Mouse (Mus musculus): ENCODE results near the gene Mrpl27. TPM values are rescaled to one million over a fixed set of nuclear protein-coding genes. Genes with fewer than 3 reads are reported as not detected.
"Not testable (repeated sequence)": the region's sequence is repeated elsewhere in the genome, so short reads cannot be mapped to it uniquely, and the experiment has no call there.

The Mrpl27 gene
- polyA plus RNA-seq, 1 experiment from 2014 or later = 134 TPM

- not testable (repeated sequence) for H3K27me3 ChIP-seq (ENCODE audit: control insufficient read depth, insufficient read depth, low read depth, low read length); H3K4me2 ChIP-seq (ENCODE audit: low read length)
- WGBS = 98% methylated on average over 5 of the region's 7 CpGs
Measured at GRCm38 (mm10) chr11:94651241-94651640, 2.3 kb upstream of the Mrpl27 start.

GRCm38 (mm10) chr11:94652973-94653372 lies 594 bp upstream of the Mrpl27 start:
- Histone ChIP-seq H3K36me3 (ENCODE audit: control insufficient read depth, insufficient read depth, low read length) (0 out of 2 replicates have a peak, but pooled peaks cover 2% of the 10 kb centered on the region), H3K4me2 (ENCODE audit: low read length) (peak overlapping the region; percentile 83), H3K27ac (ENCODE audit: low read length) (no peak overlapping the region), H3K9ac (ENCODE audit: low read depth, low read length) (no peak overlapping the region), H3K4me3 (ENCODE audit: low read depth, low read length) (peak overlapping the region; percentile 52; the same call in 1 of the 2 replicates), H3K27me3 (ENCODE audit: control insufficient read depth, insufficient read depth, low read depth, low read length) (no peaks in the 10 kb centered on the region), H3K9me3 (replicated peaks; ENCODE audit: control insufficient read depth, low read length, poor library complexity, severe bottlenecking) (no peaks in the 10 kb centered on the region), H3K4me1 (ENCODE audit: control insufficient read depth, insufficient read depth, low read length) (peaks cover 13% of the 10 kb centered on the region)
- WGBS = 50% methylated on average over 8 of the region's 8 CpGs
- ATAC-seq = no peak

More at GRCm38 (mm10) chr11:94651241-94651640, 2.3 kb upstream of the Mrpl27 start:
- ATAC-seq; H3K27ac ChIP-seq (ENCODE audit: low read length); H3K9ac ChIP-seq (ENCODE audit: low read depth, low read length); H3K9me3 ChIP-seq (replicated peaks; ENCODE audit: control insufficient read depth, low read length, poor library complexity, severe bottlenecking); H3K4me3 ChIP-seq (ENCODE audit: low read depth, low read length): not testable (repeated sequence)
- Histone ChIP-seq H3K4me1 (ENCODE audit: control insufficient read depth, insufficient read depth, low read length) (peaks cover 13% of the 10 kb centered on the region), H3K36me3 (ENCODE audit: control insufficient read depth, insufficient read depth, low read length) (peaks cover 10% of the 10 kb centered on the region; the same call in 1 of the 2 replicates)

- Histone ChIP-seq H3K4me1 (ENCODE audit: control insufficient read depth, insufficient read depth, low read length) (no peaks in the 10 kb centered on the region), H3K4me2 (ENCODE audit: low read length) (no peak overlapping the region), H3K36me3 (ENCODE audit: control insufficient read depth, insufficient read depth, low read length) (peaks cover 21% of the 10 kb centered on the region), H3K9me3 (replicated peaks; ENCODE audit: control insufficient read depth, low read length, poor library complexity, severe bottlenecking) (no peaks in the 10 kb centered on the region), H3K4me3 (ENCODE audit: low read depth, low read length) (no peak overlapping the region), H3K9ac (ENCODE audit: low read depth, low read length) (no peak overlapping the region), H3K27me3 (ENCODE audit: control insufficient read depth, insufficient read depth, low read depth, low read length) (no peaks in the 10 kb centered on the region), H3K27ac (ENCODE audit: low read length) (no peak overlapping the region)
- 66% methylated on average over 1 of the region's 1 CpGs for WGBS
- ATAC-seq = no peak
Measured at GRCm38 (mm10) chr11:94661344-94661743, 7.8 kb downstream of the Mrpl27 start.

GRCm38 (mm10) chr11:94665281-94665680 lies 11.7 kb downstream of the Mrpl27 start:
- H3K9ac ChIP-seq (ENCODE audit: low read depth, low read length) = no peak overlapping the region
- H3K9me3 ChIP-seq (replicated peaks; ENCODE audit: control insufficient read depth, low read length, poor library complexity, severe bottlenecking) = no peaks in the 10 kb centered on the region
- H3K27me3 ChIP-seq (ENCODE audit: control insufficient read depth, insufficient read depth, low read depth, low read length) = no peaks in the 10 kb centered on the region
- ATAC-seq = no peak
- no peak overlapping the region for H3K4me2 ChIP-seq (ENCODE audit: low read length)
- H3K27ac ChIP-seq (ENCODE audit: low read length) = no peak overlapping the region
- H3K36me3 ChIP-seq (ENCODE audit: control insufficient read depth, insufficient read depth, low read length) = peaks cover 37% of the 10 kb centered on the region
- no peak overlapping the region for H3K4me3 ChIP-seq (ENCODE audit: low read depth, low read length)
- WGBS = 96% methylated on average over 6 of the region's 6 CpGs
- H3K4me1 ChIP-seq (ENCODE audit: control insufficient read depth, insufficient read depth, low read length) = no peaks in the 10 kb centered on the region

- Histone ChIP-seq H3K9me3 (replicated peaks; ENCODE audit: control insufficient read depth, low read length, poor library complexity, severe bottlenecking) (no peaks in the 10 kb centered on the region), H3K4me3 (ENCODE audit: low read depth, low read length) (no peak overlapping the region), H3K36me3 (ENCODE audit: control insufficient read depth, insufficient read depth, low read length) (peaks cover 2% of the 10 kb centered on the region; the same call in 1 of the 2 replicates), H3K27me3 (ENCODE audit: control insufficient read depth, insufficient read depth, low read depth, low read length) (no peaks in the 10 kb centered on the region), H3K4me2 (ENCODE audit: low read length) (no peak overlapping the region), H3K4me1 (ENCODE audit: control insufficient read depth, insufficient read depth, low read length) (peaks cover 22% of the 10 kb centered on the region), H3K9ac (ENCODE audit: low read depth, low read length) (no peak overlapping the region), H3K27ac (ENCODE audit: low read length) (no peak overlapping the region)
- 92% methylated on average over 5 of the region's 5 CpGs for WGBS
- no peak for ATAC-seq
Measured at GRCm38 (mm10) chr11:94674984-94675383, 21.4 kb downstream of the Mrpl27 start.

GRCm38 (mm10) chr11:94675446-94675845 lies 21.9 kb downstream of the Mrpl27 start:
- 73% methylated on average over 5 of the region's 5 CpGs for WGBS
- Histone ChIP-seq H3K9me3 (replicated peaks; ENCODE audit: control insufficient read depth, low read length, poor library complexity, severe bottlenecking) (no peaks in the 10 kb centered on the region), H3K27ac (ENCODE audit: low read length) (no peak overlapping the region), H3K4me2 (ENCODE audit: low read length) (no peak overlapping the region; the same call in 1 of the 2 replicates), H3K27me3 (ENCODE audit: control insufficient read depth, insufficient read depth, low read depth, low read length) (no peaks in the 10 kb centered on the region), H3K4me3 (ENCODE audit: low read depth, low read length) (no peak overlapping the region), H3K4me1 (ENCODE audit: control insufficient read depth, insufficient read depth, low read length) (peaks cover 22% of the 10 kb centered on the region), H3K9ac (ENCODE audit: low read depth, low read length) (no peak overlapping the region), H3K36me3 (ENCODE audit: control insufficient read depth, insufficient read depth, low read length) (no peaks in the 10 kb centered on the region)
- no peak for ATAC-seq

- WGBS = 40% methylated on average over 4 of the region's 4 CpGs
Measured at GRCm38 (mm10) chr11:94676308-94676707, 22.7 kb downstream of the Mrpl27 start.

GRCm38 (mm10) chr11:94676754-94677606 lies 23.4 kb downstream of the Mrpl27 start, which contains the start of gene Xylt2:
TSS of gene Xylt2 (minus strand) at chr11:94677515.
- H3K4me2 ChIP-seq (ENCODE audit: low read length) = peak within 1 kb of the TSS; percentile 80
- H3K27ac ChIP-seq (ENCODE audit: low read length) = peak within 1 kb of the TSS; percentile 92
- peak within 1 kb of the TSS; percentile 94 for H3K9ac ChIP-seq (ENCODE audit: low read depth, low read length)
- H3K9me3 ChIP-seq (replicated peaks; ENCODE audit: control insufficient read depth, low read length, poor library complexity, severe bottlenecking) = no peaks in the 10 kb centered on the region
- H3K4me3 ChIP-seq (ENCODE audit: low read depth, low read length) = peak within 1 kb of the TSS; percentile 87
- H3K27me3 ChIP-seq (ENCODE audit: control insufficient read depth, insufficient read depth, low read depth, low read length) = no peaks in the 10 kb centered on the region
- peaks cover 22% of the 10 kb centered on the region for H3K4me1 ChIP-seq (ENCODE audit: control insufficient read depth, insufficient read depth, low read length)
- H3K36me3 ChIP-seq (ENCODE audit: control insufficient read depth, insufficient read depth, low read length) = no peaks in the 10 kb centered on the region
- under 1% methylated on average over 81 of the region's 82 CpGs for WGBS
- peak; percentile 96 for ATAC-seq

More at GRCm38 (mm10) chr11:94676308-94676707, 22.7 kb downstream of the Mrpl27 start:
- Histone ChIP-seq H3K4me3 (ENCODE audit: low read depth, low read length) (peak overlapping the region; percentile 87), H3K9ac (ENCODE audit: low read depth, low read length) (peak overlapping the region; percentile 94), H3K27me3 (ENCODE audit: control insufficient read depth, insufficient read depth, low read depth, low read length) (no peaks in the 10 kb centered on the region), H3K4me2 (ENCODE audit: low read length) (peak overlapping the region; percentile 80), H3K27ac (ENCODE audit: low read length) (no peak overlapping the region), H3K4me1 (ENCODE audit: control insufficient read depth, insufficient read depth, low read length) (peaks cover 22% of the 10 kb centered on the region), H3K36me3 (ENCODE audit: control insufficient read depth, insufficient read depth, low read length) (no peaks in the 10 kb centered on the region), H3K9me3 (replicated peaks; ENCODE audit: control insufficient read depth, low read length, poor library complexity, severe bottlenecking) (no peaks in the 10 kb centered on the region)
- no peak for ATAC-seq

GRCm38 (mm10) chr11:94677607-94678145 lies 24.1 kb downstream of the Mrpl27 start:
- ATAC-seq = peak; percentile 72; the same call in 1 of the 2 replicates
- WGBS = 30% methylated on average over 15 of the region's 15 CpGs
- Histone ChIP-seq H3K9ac (ENCODE audit: low read depth, low read length) (peak overlapping the region; percentile 94), H3K4me2 (ENCODE audit: low read length) (peak overlapping the region; percentile 75), H3K27ac (ENCODE audit: low read length) (peak overlapping the region; percentile 92), H3K4me3 (ENCODE audit: low read depth, low read length) (peak overlapping the region; percentile 87), H3K36me3 (ENCODE audit: control insufficient read depth, insufficient read depth, low read length) (no peaks in the 10 kb centered on the region), H3K4me1 (ENCODE audit: control insufficient read depth, insufficient read depth, low read length) (peaks cover 22% of the 10 kb centered on the region), H3K9me3 (replicated peaks; ENCODE audit: control insufficient read depth, low read length, poor library complexity, severe bottlenecking) (no peaks in the 10 kb centered on the region), H3K27me3 (ENCODE audit: control insufficient read depth, insufficient read depth, low read depth, low read length) (no peaks in the 10 kb centered on the region)

Data from midbrain, embryonic 16.5 days (tissue).